Mouse (Mus musculus): ENCODE results near the gene Clp1.

- no peak for TF ChIP-seq EP300 (IDR thresholded peaks at IDR 0.05)
- TF ChIP-seq CTCF (IDR thresholded peaks at IDR 0.05), result no peak
Measured at GRCm38 (mm10) chr2:84734351-84734864, 7.3 kb upstream of the Clp1 start.

Data from lung, postnatal 0 days (tissue).